Mouse (Mus musculus) heart, embryonic 13.5 days (tissue): ENCODE results near the gene Apod. TPM values are rescaled to one million over a fixed set of nuclear protein-coding genes. Genes with fewer than 3 reads are reported as not detected.
A peak's percentile ranks its signal among the peaks of the same experiment; 100 is the strongest.
"Not testable (repeated sequence)": the region's sequence is repeated elsewhere in the genome, so short reads cannot be mapped to it uniquely, and the experiment has no call there.

ENCODE experiments used
- ATAC-seq: fragments of 200-750 bp; cut with Nextera tagmentation; 2 replicates; pipeline ENCODE4 v1.8.0; 2017; ENCODE audit warnings: moderate TSS enrichment; ENCODE audit not compliant: insufficient number of reproducible peaks, low FRiP score, low TSS enrichment; ENCODE audit errors: extremely low read depth
- H3K27ac ChIP-seq: fragments of 300-500 bp; sonication (generic); replicated peaks from 2 replicates; pipeline ENCODE4 v1.5.1; 2015; ENCODE audit warnings: moderate library complexity, mild to moderate bottlenecking, inconsistent platforms
- H3K27me3 ChIP-seq: fragments of 300-500 bp; sonication (generic); replicated peaks from 2 replicates; pipeline ENCODE4 v1.6.1; 2015; ENCODE audit warnings: mild to moderate bottlenecking, inconsistent platforms
- H3K36me3 ChIP-seq: fragments of 300-500 bp; sonication (generic); 2 replicates; pipeline ENCODE4 v1.6.1; 2015; ENCODE audit warnings: mild to moderate bottlenecking, inconsistent platforms
- H3K4me1 ChIP-seq: fragments of 300-500 bp; sonication (generic); 2 replicates; pipeline ENCODE4 v1.6.1; 2015; ENCODE audit warnings: inconsistent platforms
- H3K4me2 ChIP-seq: fragments of 300-500 bp; sonication (generic); 2 replicates; pipeline ENCODE4 v1.6.1; 2015; ENCODE audit warnings: inconsistent platforms, mild to moderate bottlenecking, moderate library complexity
- H3K4me3 ChIP-seq: fragments of 300-500 bp; sonication (generic); 2 replicates; pipeline ENCODE4 v1.5.1; 2015; ENCODE audit warnings: moderate library complexity, mild to moderate bottlenecking, inconsistent platforms
- H3K9ac ChIP-seq: fragments of 300-500 bp; sonication (generic); 2 replicates; pipeline ENCODE4 v1.6.1; 2015; ENCODE audit warnings: inconsistent platforms, mild to moderate bottlenecking, moderate library complexity
- H3K9me3 ChIP-seq: fragments of 300-500 bp; sonication (generic); 2 replicates; pipeline ENCODE4 v1.6.1; 2016; ENCODE audit warnings: inconsistent platforms
- whole genome bisulfite sequencing: fragments of 180-500 bp; shearing (Covaris S2); methylation state at CpG from one replicate; pipeline ENCODE4 v1.1.7; 2015; ENCODE audit warnings: mixed read lengths; 5-methylcytosine and 5-hydroxymethylcytosine counted together
- polyA plus RNA-seq: library from polyadenylated mRNA; unstranded; fragments of >200 nt; fragmentation: Nextera tagmentation; extraction: Ambion mirVana; gene quantifications from 2 replicates; pipeline ENCODE4 v1.2.1, GENCODE M21; 2015

Apod gene
- polyA plus RNA-seq, 1 experiment from 2014 or later: 0.23 TPM

DNA sequence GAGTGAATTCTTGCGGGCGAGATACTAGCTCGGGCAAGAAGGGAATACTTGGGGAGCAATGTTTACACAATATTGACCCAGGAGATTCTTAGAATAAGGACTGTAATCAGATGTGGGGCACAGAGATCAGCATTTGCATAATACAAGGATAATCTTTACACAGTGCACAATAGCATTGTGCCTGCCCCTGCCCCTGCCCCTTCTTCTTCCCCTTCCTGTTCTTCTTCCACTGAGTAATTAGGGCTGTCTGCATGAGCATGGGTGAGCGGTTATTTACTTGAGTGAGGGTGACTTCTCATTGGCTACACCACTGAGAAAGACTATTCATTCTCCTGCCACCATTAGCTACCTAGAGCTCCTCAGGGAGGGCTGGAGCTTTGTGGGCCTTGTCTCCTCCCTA, 6.9 kb upstream of the Apod start:
- H3K4me2 ChIP-seq: no peak overlapping the region
- no peak overlapping the region for H3K9ac ChIP-seq
- no peaks in the 10 kb centered on the region for H3K36me3 ChIP-seq
- ATAC-seq: no peak
- WGBS: 79% methylated on average over 4 of the region's 4 CpGs
- H3K4me1 ChIP-seq: peaks cover 11% of the 10 kb centered on the region; the same call in 1 of the 2 replicates
- H3K9me3 ChIP-seq: no peaks in the 10 kb centered on the region
- H3K4me3 ChIP-seq: no peak overlapping the region
- H3K27ac ChIP-seq: no peak overlapping the region
- no peaks in the 10 kb centered on the region for H3K27me3 ChIP-seq

DNA sequence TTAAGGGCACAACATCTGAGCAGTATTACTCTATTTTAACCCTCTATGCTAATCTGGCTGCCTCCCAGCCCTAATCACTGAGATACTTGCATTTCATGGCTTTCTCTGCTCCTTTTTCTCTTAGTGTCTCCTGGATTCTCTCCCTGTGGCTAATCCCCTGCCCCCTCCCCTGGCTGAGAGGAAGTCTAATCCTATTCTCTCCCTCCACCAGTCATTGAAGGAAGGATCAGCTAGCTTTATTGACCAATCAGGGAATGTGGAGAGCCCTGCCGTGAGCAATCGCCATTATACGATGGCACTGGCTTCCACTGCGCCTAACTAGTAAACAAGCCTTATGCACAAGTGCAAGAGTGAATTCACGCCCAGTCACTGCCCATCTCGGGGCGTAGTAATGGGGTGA, 6.3 kb upstream of the Apod start:
- no peak for ATAC-seq
- Histone ChIP-seq H3K4me2 (no peak overlapping the region), H3K36me3 (no peaks in the 10 kb centered on the region), H3K4me1 (peaks cover 10% of the 10 kb centered on the region; the same call in 1 of the 2 replicates), H3K27ac (no peak overlapping the region), H3K9ac (no peak overlapping the region), H3K9me3 (no peaks in the 10 kb centered on the region), H3K4me3 (no peak overlapping the region), H3K27me3 (no peaks in the 10 kb centered on the region)
- 87% methylated on average over 7 of the region's 7 CpGs for WGBS

DNA sequence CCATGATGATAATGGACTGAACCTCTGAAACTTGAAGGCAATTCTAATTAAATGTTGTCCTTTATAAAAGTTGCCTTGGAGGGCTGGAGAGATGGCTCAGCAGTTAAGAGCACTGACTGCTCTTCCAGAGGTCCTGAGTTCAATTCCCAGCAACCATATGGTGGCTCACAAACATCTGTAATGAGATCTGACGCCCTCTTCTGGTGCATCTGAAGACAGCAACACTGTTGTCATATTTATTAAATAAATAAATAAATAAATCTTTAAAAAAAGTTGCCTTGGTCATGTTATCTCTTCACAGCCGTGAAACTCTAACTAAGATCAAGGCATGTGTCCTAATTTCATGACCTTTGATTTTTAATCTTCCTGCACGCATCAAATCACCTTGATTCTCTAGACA, 5.1 kb upstream of the Apod start:
- not testable (repeated sequence) for H3K4me2 ChIP-seq, H3K9ac ChIP-seq, ATAC-seq, H3K9me3 ChIP-seq, H3K4me3 ChIP-seq, H3K27me3 ChIP-seq, H3K4me1 ChIP-seq, H3K36me3 ChIP-seq
- H3K27ac ChIP-seq: peak overlapping the region; percentile 45
- 68% methylated on average over 3 of the region's 3 CpGs for WGBS

DNA sequence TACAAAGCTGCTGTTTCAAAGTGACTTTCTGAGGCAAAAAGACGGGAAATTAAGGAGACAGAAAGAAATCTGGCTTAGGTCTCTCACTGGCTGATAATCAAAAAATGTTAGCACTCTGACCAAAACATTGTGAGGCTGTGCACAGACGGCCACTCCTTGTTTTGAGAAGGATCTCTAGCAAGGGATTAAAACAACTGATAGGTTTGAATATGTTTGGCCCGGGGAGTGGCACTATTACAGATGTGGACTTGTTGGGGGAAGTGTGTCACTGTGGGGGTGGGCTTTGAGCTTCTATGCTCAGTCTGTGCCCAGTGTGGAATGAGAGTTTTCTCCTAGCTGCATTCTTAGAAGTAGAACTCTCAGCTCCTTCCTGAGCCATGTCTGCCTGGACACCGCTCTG, 4.7 kb upstream of the Apod start:
- Histone ChIP-seq H3K27ac (peak overlapping the region; percentile 45), H3K36me3 (no peaks in the 10 kb centered on the region), H3K9ac (no peak overlapping the region), H3K4me1 (peaks cover 6% of the 10 kb centered on the region; the same call in 1 of the 2 replicates), H3K9me3 (no peaks in the 10 kb centered on the region), H3K27me3 (no peaks in the 10 kb centered on the region), H3K4me3 (no peak overlapping the region), H3K4me2 (no peak overlapping the region)
- ATAC-seq: no peak
- 43% methylated on average over 4 of the region's 4 CpGs for WGBS

DNA sequence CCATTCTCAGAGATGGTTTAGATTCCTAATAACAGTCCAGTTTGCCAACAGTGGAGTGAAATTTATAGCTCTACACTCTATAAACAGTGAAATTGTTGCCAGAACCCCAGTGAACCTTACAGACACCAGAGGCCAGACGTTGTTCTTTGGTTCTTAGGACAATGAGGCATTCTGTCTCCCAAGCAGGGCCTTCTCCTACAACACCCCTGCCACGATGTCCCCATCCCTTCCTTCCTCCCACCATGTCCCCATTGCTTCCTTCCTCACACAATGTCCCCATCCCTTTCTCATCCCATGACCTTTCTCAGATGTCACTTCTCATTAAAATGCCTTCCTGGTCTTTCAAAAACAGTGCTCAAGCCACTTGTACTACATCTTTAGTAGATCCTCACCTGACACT, 3.8 kb upstream of the Apod start:
- peaks cover 6% of the 10 kb centered on the region; the same call in 1 of the 2 replicates for H3K4me1 ChIP-seq
- H3K9me3 ChIP-seq: no peaks in the 10 kb centered on the region
- ATAC-seq: no peak
- no peak overlapping the region for H3K4me2 ChIP-seq
- no peak overlapping the region for H3K27ac ChIP-seq
- no peak overlapping the region for H3K9ac ChIP-seq
- H3K4me3 ChIP-seq: no peak overlapping the region
- no peaks in the 10 kb centered on the region for H3K36me3 ChIP-seq
- H3K27me3 ChIP-seq: no peaks in the 10 kb centered on the region
- WGBS: 67% methylated on average over 2 of the region's 2 CpGs

DNA sequence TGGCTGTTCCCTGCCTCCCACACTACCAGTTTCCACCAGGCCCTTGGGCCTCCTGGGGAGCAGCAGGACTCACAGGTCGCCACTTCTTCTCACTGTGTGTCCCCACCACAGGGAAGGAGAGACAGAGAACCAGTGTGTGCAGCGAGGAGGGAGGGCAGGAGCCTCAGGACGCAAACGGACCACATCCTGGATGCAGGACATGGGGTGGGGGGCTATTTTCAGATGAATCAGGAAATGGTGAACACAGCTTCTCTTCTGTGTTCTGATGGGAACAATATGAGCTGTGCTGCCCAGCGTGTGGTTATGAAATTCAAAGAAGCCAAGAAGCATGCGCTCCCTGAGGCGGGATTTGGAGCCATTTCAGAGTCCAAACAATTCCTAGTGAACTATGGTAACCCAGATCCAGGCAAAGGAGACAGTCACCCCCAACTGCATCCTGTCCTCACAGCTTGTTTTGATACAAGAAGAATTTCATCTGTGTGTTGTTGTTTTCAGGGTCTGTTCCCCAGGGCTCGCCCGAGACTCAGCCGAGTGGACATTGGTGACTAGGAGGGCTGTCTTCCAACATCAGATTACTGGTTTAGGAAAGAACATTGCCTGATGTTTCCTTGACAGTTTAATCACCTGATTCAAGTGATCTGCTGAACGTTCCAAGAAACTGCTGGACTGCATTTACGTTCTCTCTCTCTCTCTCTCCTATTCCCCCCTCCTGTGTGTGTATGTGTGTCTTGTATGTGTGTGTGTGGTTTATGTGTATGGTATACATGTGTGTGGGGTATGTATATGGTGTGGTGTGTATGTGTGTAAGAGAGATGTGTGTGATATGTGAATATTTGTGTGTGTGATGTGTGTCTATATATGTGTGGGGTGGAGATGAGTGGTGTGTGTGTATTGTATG, 1.9 kb upstream of the Apod start:
- peak; percentile 16; the same call in 1 of the 2 replicates for ATAC-seq
- H3K9me3 ChIP-seq, H3K27ac ChIP-seq, H3K4me2 ChIP-seq, H3K9ac ChIP-seq, H3K4me3 ChIP-seq, H3K27me3 ChIP-seq, H3K36me3 ChIP-seq, H3K4me1 ChIP-seq: not testable (repeated sequence)
- 45% methylated on average over 12 of the region's 12 CpGs for WGBS

DNA sequence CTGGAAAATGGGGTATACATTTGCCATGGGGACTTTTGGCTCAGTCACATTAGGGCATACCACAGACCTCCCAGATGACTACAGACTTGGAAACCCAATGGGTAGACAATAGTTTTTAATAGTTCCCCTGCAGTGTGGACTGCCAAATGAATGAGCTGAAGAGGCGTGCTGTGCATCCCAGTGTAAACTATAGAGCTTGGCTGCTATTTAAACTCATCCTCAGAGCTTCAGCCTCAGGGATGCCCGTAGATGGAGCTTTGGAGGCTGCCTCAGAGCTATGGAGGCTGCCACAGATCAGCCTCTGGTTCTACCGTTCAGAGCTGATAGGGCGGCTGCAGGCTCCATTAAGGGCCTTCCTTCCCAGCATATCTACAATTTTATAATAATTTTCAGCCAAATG, 686 bp upstream of the Apod start:
- no peak for ATAC-seq
- no peaks in the 10 kb centered on the region for H3K9me3 ChIP-seq
- peaks cover 6% of the 10 kb centered on the region; the same call in 1 of the 2 replicates for H3K4me1 ChIP-seq
- no peak overlapping the region for H3K4me3 ChIP-seq
- no peak overlapping the region for H3K9ac ChIP-seq
- no peaks in the 10 kb centered on the region for H3K27me3 ChIP-seq
- H3K27ac ChIP-seq: no peak overlapping the region
- WGBS: 83% methylated on average over 4 of the region's 4 CpGs
- no peaks in the 10 kb centered on the region for H3K36me3 ChIP-seq
- no peak overlapping the region for H3K4me2 ChIP-seq

DNA sequence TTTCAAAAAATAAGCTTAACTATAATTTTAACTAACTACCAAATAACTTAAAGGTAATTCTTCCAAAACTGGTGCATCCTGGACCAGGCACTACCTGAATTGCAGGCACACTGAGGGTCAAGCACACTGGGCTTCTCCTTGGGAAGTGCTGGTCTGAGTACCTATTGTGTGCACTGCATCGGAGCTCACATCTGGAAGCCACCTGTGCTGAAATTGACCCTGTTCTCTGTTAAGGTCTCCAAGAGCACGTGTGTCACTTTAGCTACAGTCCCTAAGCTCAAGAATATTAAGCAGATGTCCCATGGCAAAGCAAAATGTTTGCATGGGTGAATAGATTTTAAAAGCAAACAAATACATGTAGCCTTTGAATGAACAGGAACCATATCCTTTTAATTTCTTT, 997 bp downstream of the Apod start:
- no peak for ATAC-seq
- 66% methylated on average over 2 of the region's 2 CpGs for WGBS
- H3K27me3 ChIP-seq: no peaks in the 10 kb centered on the region

DNA sequence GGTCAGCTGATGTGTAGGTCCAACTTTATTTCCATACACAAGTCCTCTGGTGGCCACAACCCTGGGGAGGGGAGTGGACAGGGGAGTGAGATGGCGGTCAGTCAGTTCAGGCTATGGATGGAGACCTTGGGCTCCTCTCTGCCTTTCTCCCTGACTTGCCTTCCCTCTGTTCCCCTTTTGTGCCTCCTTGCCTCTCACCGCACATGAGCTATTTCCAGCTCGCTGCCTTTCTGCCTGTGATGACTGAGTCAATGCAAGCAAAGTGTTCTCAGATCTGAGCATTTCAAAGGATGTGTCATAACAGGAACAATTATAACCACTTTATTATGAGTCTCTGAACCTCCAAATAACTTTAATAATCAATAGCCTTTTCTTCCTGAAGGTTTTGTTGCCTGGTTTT, 2.3 kb downstream of the Apod start:
- no peak overlapping the region for H3K9ac ChIP-seq
- no peaks in the 10 kb centered on the region for H3K9me3 ChIP-seq
- H3K4me1 ChIP-seq: peaks cover 6% of the 10 kb centered on the region; the same call in 1 of the 2 replicates
- no peak overlapping the region for H3K27ac ChIP-seq
- no peak overlapping the region for H3K4me2 ChIP-seq
- no peaks in the 10 kb centered on the region for H3K36me3 ChIP-seq
- 55% methylated on average over 3 of the region's 3 CpGs for WGBS
- H3K4me3 ChIP-seq: no peak overlapping the region
- no peak for ATAC-seq
- no peaks in the 10 kb centered on the region for H3K27me3 ChIP-seq

More for the DNA sequence above, 997 bp downstream of the Apod start:
- no peak overlapping the region for H3K9ac ChIP-seq
- H3K4me1 ChIP-seq: peaks cover 6% of the 10 kb centered on the region; the same call in 1 of the 2 replicates
- H3K4me3 ChIP-seq: no peak overlapping the region
- no peaks in the 10 kb centered on the region for H3K9me3 ChIP-seq
- no peak overlapping the region for H3K27ac ChIP-seq
- H3K4me2 ChIP-seq: no peak overlapping the region
- no peaks in the 10 kb centered on the region for H3K36me3 ChIP-seq

DNA sequence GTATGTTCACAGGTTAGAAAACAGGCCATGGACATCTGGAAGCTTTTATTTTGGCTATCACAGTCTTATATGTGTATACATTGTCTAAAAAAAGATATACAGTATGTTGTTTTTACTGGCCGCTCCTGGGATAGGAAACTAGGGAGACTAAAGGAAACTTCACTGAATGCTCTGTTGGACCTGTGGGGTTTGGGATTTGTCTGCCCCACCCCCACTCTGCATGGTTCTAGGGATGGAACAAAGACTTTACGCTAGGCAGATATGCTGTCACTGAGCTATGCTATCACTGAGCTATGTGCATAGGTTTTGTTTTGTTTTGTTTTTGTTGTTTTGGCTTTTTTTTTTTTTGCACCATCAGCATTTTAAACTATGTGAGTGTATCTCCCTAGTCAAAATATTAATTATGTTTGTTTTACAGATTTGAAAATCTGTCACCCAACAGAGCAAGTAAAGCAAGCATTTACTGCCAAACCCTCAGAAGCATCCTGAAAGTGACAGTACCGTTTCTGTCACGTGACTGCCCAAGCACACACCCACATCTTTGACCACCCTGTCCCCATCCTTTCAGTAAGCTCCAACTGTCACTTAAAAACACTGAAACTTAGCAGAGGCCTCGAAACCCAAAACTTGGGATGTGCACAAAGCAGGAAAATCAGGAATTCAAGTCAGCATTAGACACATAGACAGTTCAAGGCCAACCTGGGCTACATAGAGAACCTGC, 9.2 kb downstream of the Apod start:
- Histone ChIP-seq H3K36me3 (no peaks in the 10 kb centered on the region), H3K4me3 (no peak overlapping the region), H3K4me2 (no peak overlapping the region), H3K9me3 (no peaks in the 10 kb centered on the region), H3K9ac (no peak overlapping the region), H3K27ac (no peak overlapping the region), H3K4me1 (peaks cover 3% of the 10 kb centered on the region; the same call in 1 of the 2 replicates), H3K27me3 (no peaks in the 10 kb centered on the region)
- ATAC-seq: no peak
- WGBS: 59% methylated on average over 5 of the region's 5 CpGs

DNA sequence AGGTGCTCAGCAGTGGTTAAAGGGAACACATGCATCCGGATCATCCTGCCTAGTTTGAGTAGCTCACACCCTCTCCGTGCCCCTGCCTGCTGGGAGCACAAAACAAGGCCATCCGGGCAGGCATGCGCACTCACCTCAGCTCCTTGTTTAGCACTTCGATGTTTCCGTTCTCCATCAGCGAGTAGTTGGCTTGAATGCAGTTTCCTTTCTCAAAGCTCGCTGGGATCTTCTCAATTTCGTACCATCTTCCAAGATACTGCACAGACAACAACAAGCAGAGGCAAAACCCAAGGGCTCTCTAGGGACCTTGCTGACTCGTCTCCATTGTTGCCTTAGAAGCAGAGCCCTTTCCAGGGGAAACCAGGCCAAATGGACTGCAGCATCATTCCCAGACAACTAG, 11.3 kb downstream of the Apod start:
- no peak overlapping the region for H3K27ac ChIP-seq
- 71% methylated on average over 10 of the region's 10 CpGs for WGBS
- ATAC-seq: no peak

More for the DNA sequence above, 11.3 kb downstream of the Apod start:
- H3K9ac ChIP-seq: no peak overlapping the region
- H3K4me2 ChIP-seq: no peak overlapping the region
- no peaks in the 10 kb centered on the region for H3K36me3 ChIP-seq
- no peaks in the 10 kb centered on the region for H3K9me3 ChIP-seq
- no peak overlapping the region for H3K4me3 ChIP-seq
- H3K4me1 ChIP-seq: peaks cover 15% of the 10 kb centered on the region
- no peaks in the 10 kb centered on the region for H3K27me3 ChIP-seq
